Mouse (Mus musculus): Measurements from ENCODE around the gene Eml4.
A peak's percentile ranks its signal among the peaks of the same experiment; 100 is the strongest.

Eml4 gene

GRCm38 (mm10) chr17:83382752-83383151 lies 32.0 kb downstream of the Eml4 start:
- no peak for DNase-seq

GRCm38 (mm10) chr17:83384981-83385380 lies 34.2 kb downstream of the Eml4 start:
- DNase-seq, result no peak

- no peak for DNase-seq
These were observed 36.4 kb downstream of the Eml4 start for GRCm38 (mm10) chr17:83387161-83387560.

- DNase-seq, result no peak
These were observed 43.3 kb downstream of the Eml4 start for GRCm38 (mm10) chr17:83394013-83394412.

GRCm38 (mm10) chr17:83397571-83398100 lies 46.9 kb downstream of the Eml4 start:
- peak; percentile 26 to 52 for DNase-seq

- DNase-seq, result no peak
These were observed 48.0 kb downstream of the Eml4 start for GRCm38 (mm10) chr17:83398756-83399155.

- DNase-seq, result peak in 1 of 2 experiments; percentile 35
These were observed 79.9 kb downstream of the Eml4 start for GRCm38 (mm10) chr17:83430607-83431006.

- no peak for DNase-seq
These were observed 92.7 kb downstream of the Eml4 start for GRCm38 (mm10) chr17:83443406-83443805.

GRCm38 (mm10) chr17:83449583-83449982 lies 98.9 kb downstream of the Eml4 start:
- DNase-seq, result no peak

- no peak for DNase-seq
These were observed 100.6 kb downstream of the Eml4 start for GRCm38 (mm10) chr17:83451367-83451766.

GRCm38 (mm10) chr17:83451796-83452195 lies 101.1 kb downstream of the Eml4 start:
- no peak for DNase-seq

GRCm38 (mm10) chr17:83452451-83452850 lies 101.7 kb downstream of the Eml4 start:
- DNase-seq, result no peak

GRCm38 (mm10) chr17:83453587-83453986 lies 102.9 kb downstream of the Eml4 start:
- DNase-seq, result no peak

GRCm38 (mm10) chr17:83457271-83457670 lies 106.5 kb downstream of the Eml4 start:
- DNase-seq, result no peak

- no peak for DNase-seq
These were observed 115.2 kb downstream of the Eml4 start for GRCm38 (mm10) chr17:83465969-83466368.

- DNase-seq, result no peak
These were observed 116.0 kb downstream of the Eml4 start for GRCm38 (mm10) chr17:83466697-83467251.

- no peak for DNase-seq
These were observed 118.9 kb downstream of the Eml4 start for GRCm38 (mm10) chr17:83469586-83469985.

GRCm38 (mm10) chr17:83477089-83477488 lies 126.4 kb downstream of the Eml4 start:
- DNase-seq, result no peak

- peak in 1 of 2 experiments; percentile 36 for DNase-seq
These were observed 130.8 kb downstream of the Eml4 start for GRCm38 (mm10) chr17:83481551-83481950.

- no peak for DNase-seq
These were observed 132.2 kb downstream of the Eml4 start for GRCm38 (mm10) chr17:83482817-83483536.

- no peak for DNase-seq
These were observed 133.1 kb downstream of the Eml4 start for GRCm38 (mm10) chr17:83483784-83484183.

- no peak for DNase-seq
These were observed 137.0 kb downstream of the Eml4 start for GRCm38 (mm10) chr17:83487762-83488161.

- DNase-seq, result no peak
These were observed 148.2 kb downstream of the Eml4 start for GRCm38 (mm10) chr17:83498889-83499288.

GRCm38 (mm10) chr17:83499692-83500091 lies 149.0 kb downstream of the Eml4 start:
- no peak for DNase-seq
